Mouse (Mus musculus): ENCODE measurements around the gene Npr3.

GRCm38 (mm10) chr15:11859829-11860228 is 47.3 kb downstream of the Npr3 start:
- TF ChIP-seq CTCF (IDR thresholded peaks at IDR 0.05; ENCODE audit: borderline replicate concordance, control insufficient read depth, extremely low read depth, insufficient read depth, low read length, poor library complexity) (no peak), POLR2A (IDR thresholded peaks at IDR 0.05; ENCODE audit: control insufficient read depth, extremely low read depth, insufficient read depth, low read length, poor library complexity) (no peak)
